In genomic region chr14:54424634-54425033, GRCm38 (mm10) we compare ENCODE assay signal across 22 mouse cellular contexts. TPM values are rescaled to one million over a fixed set of nuclear protein-coding genes. Genes with fewer than 3 reads are reported as not detected.
DNase-seq lines count a peak whose midpoint lies in the region; ATAC-seq and TF ChIP-seq lines count a peak whose summit lies in the region.
"Had no signal": no experiment of that assay in that cellular context is flagged by ENCODE, and none has a peak within 500 bp of the region (broad histone marks: within the 10 kb centered on the region; RNA-seq: fewer than 3 reads in every experiment).

No protein-coding gene starts in this region.

- H3K36me3 ChIP-seq in MEL (ENCODE audit: control insufficient read depth in 1 of 2, insufficient read depth in 2 of 2, low read length in 2 of 2), result peaks cover 0 to 37% of the 10 kb centered on the region in 2 experiments; a peak in 2 of 4 replicates
- H3K36me3 ChIP-seq in liver, embryonic 13.5 days, result peaks cover 14% of the 10 kb centered on the region
- peaks cover 4% of the 10 kb centered on the region for H3K36me3 ChIP-seq in liver, postnatal 0 days (replicated peaks; ENCODE audit: insufficient read depth, low read length)

- TF ChIP-seq RAD21 in MEL (IDR thresholded peaks at IDR 0.05; ENCODE audit: low read depth, low read length), result no peak

- H3K4me2 ChIP-seq in liver, embryonic 13.5 days, result peak overlapping the region; percentile 50
- H3K4me2 ChIP-seq in liver, postnatal 0 days (ENCODE audit: low read depth, low read length), result 0 out of 2 replicates have a peak overlapping the region, but pooled peaks have one; percentile 20
- H3K4me2 ChIP-seq: forebrain, embryonic 13.5 days; heart, embryonic 12.5 days; hindbrain, embryonic 14.5 days; intestine, embryonic 15.5 days had no signal

- ATAC-seq in liver, embryonic 13.5 days (ENCODE audit: low read depth), result peak; percentile 56
- ATAC-seq in liver, postnatal 0 days, result no peak
- ATAC-seq: activated CD4-positive, CD25-positive, alpha-beta regulatory T cell, adult 4 months; forebrain, embryonic 13.5 days; intestine, embryonic 15.5 days; Patski had no signal

- peaks cover 5 to 33% of the 10 kb centered on the region in 2 experiments; a peak in 3 of 4 replicates for H3K4me1 ChIP-seq in MEL (ENCODE audit: control insufficient read depth in 1 of 2, insufficient read depth in 2 of 2, low read length in 2 of 2)
- H3K4me1 ChIP-seq in liver, embryonic 13.5 days (replicated peaks), result peaks cover 58% of the 10 kb centered on the region
- peaks cover 43% of the 10 kb centered on the region for H3K4me1 ChIP-seq in liver, postnatal 0 days (ENCODE audit: insufficient read depth)

- peaks cover 25% of the 10 kb centered on the region for H3K79me2 ChIP-seq in MEL (ENCODE audit: control insufficient read depth, insufficient read depth, low read length, poor library complexity)

- peak overlapping the region; percentile 100 for H3K27ac ChIP-seq in MEL (ENCODE audit: control insufficient read depth, low read depth, low read length)
- peak overlapping the region; percentile 84 for H3K27ac ChIP-seq in liver, embryonic 13.5 days
- H3K27ac ChIP-seq in liver, postnatal 0 days (ENCODE audit: low read depth), result peak overlapping the region; percentile 70
- H3K27ac ChIP-seq: embryonic facial prominence, embryonic 10.5 days; forebrain, embryonic 13.5 days; hindbrain, embryonic 10.5 days; hindbrain, embryonic 14.5 days; intestine, embryonic 15.5 days had no signal

- WGBS in liver, embryonic 13.5 days (ENCODE audit: insufficient replicate concordance), result 9% methylated on average over 1 of the region's 1 CpGs
- WGBS in liver, postnatal 0 days (ENCODE audit: insufficient replicate concordance), result 48% methylated on average over 1 of the region's 1 CpGs

- TF ChIP-seq CTCF in MEL (IDR thresholded peaks at IDR 0.05 in 2 of 3, conservative IDR thresholded peaks at IDR 0.05 in 1 of 3; ENCODE audit: control insufficient read depth in 1 of 3, insufficient read depth in 1 of 3, low read depth in 2 of 3, low read length in 3 of 3, poor library complexity in 1 of 3, severe bottlenecking in 1 of 3), result no peak
- TF ChIP-seq CTCF in liver, postnatal 0 days (IDR thresholded peaks at IDR 0.05; ENCODE audit: low read depth), result no peak

- TF ChIP-seq POLR2A in MEL (IDR thresholded peaks at IDR 0.05; ENCODE audit: control insufficient read depth in 1 of 2, insufficient read depth in 1 of 2, low read depth in 1 of 2, low read length in 2 of 2, poor library complexity in 1 of 2), result peak in 1 of 2 experiments; percentile 46; a peak in 1 of 4 replicates

- DNase-seq in MEL (ENCODE audit: low read depth, low spot score), result peak; percentile 84
- DNase-seq in c-Kit-positive CD71-positive TER-119-positive erythroid progenitor cells, embryonic 14.5 days (ENCODE audit: low spot score), result peak; percentile 43
- no peak for DNase-seq in liver, embryonic 13.5 days
- no peak for DNase-seq in liver, postnatal 0 days
- DNase-seq in thymus, postnatal 10 days (ENCODE audit: low spot score in 2 of 2), result no peak
- no peak for DNase-seq in embryo, embryonic 10.5 days (ENCODE audit: low spot score)
- no peak for DNase-seq in gastrocnemius, adult 8-10 months (ENCODE audit: low spot score in 2 of 2)
- DNase-seq: adrenal gland, postnatal 14 days; cerebellum, adult 18-20 months; cerebellum, adult 9-11 months; cerebellum, postnatal 36 days; gastrocnemius, postnatal 14 days had no signal

- no peaks in the 10 kb centered on the region for H3K27me3 ChIP-seq in MEL (ENCODE audit: control insufficient read depth in 1 of 2, insufficient read depth in 2 of 2, low read length in 2 of 2)
- H3K27me3 ChIP-seq in liver, embryonic 13.5 days, result peaks cover 6% of the 10 kb centered on the region
- no peaks in the 10 kb centered on the region for H3K27me3 ChIP-seq in liver, postnatal 0 days (ENCODE audit: insufficient read depth, low read length)
- H3K27me3 ChIP-seq: forebrain, embryonic 13.5 days; heart, embryonic 12.5 days; intestine, embryonic 15.5 days; Patski had no signal

- peak overlapping the region; percentile 94 for H3K9ac ChIP-seq in MEL (ENCODE audit: control insufficient read depth, low read depth, low read length, poor library complexity, severe bottlenecking)
- peak overlapping the region; percentile 18; the same call in 1 of the 2 replicates for H3K9ac ChIP-seq in liver, embryonic 13.5 days
- no peak overlapping the region for H3K9ac ChIP-seq in liver, postnatal 0 days (replicated peaks)
- H3K9ac ChIP-seq: forebrain, embryonic 13.5 days; heart, embryonic 12.5 days; hindbrain, embryonic 14.5 days; intestine, embryonic 15.5 days had no signal

- H3K4me3 ChIP-seq in MEL (ENCODE audit: control insufficient read depth in 1 of 2, insufficient read depth in 1 of 2, low read depth in 2 of 2, low read length in 2 of 2), result peak overlapping the region; percentile 12 to 67; a peak in 3 of 4 replicates
- H3K4me3 ChIP-seq in liver, embryonic 13.5 days (replicated peaks), result 0 out of 2 replicates have a peak overlapping the region, but pooled peaks have one; percentile 18
- no peak overlapping the region for H3K4me3 ChIP-seq in liver, postnatal 0 days (ENCODE audit: low read depth, low read length)
- H3K4me3 ChIP-seq: embryonic facial prominence, embryonic 10.5 days; forebrain, embryonic 13.5 days; heart, embryonic 12.5 days; hindbrain, embryonic 10.5 days; intestine, embryonic 15.5 days had no signal

- H3K9me3 ChIP-seq in MEL (replicated peaks; ENCODE audit: insufficient read depth, low read length), result no peaks in the 10 kb centered on the region
- no peaks in the 10 kb centered on the region for H3K9me3 ChIP-seq in liver, embryonic 13.5 days (replicated peaks)
- no peaks in the 10 kb centered on the region for H3K9me3 ChIP-seq in liver, postnatal 0 days (ENCODE audit: low read length)
- H3K9me3 ChIP-seq: embryonic facial prominence, embryonic 10.5 days; forebrain, embryonic 13.5 days; hindbrain, embryonic 10.5 days; intestine, embryonic 15.5 days had no signal

- peak; percentile 95 to 97 for TF ChIP-seq EP300 in MEL (IDR thresholded peaks at IDR 0.05; ENCODE audit: low read depth in 1 of 2, low read length in 2 of 2)
- no peak for TF ChIP-seq EP300 in liver, postnatal 0 days (IDR thresholded peaks at IDR 0.05; ENCODE audit: low read depth)

TF ChIP-seq in MEL, 35 proteins besides CTCF, POLR2A, EP300 and RAD21 (continues in another document):
- peak; percentile 90 for TF ChIP-seq GATA1 (IDR thresholded peaks at IDR 0.05; ENCODE audit: low read depth, low read length)
- TF ChIP-seq HCFC1 (IDR thresholded peaks at IDR 0.05; ENCODE audit: low read depth, low read length), result 0 out of 2 replicates have a peak, but pooled peaks have one; percentile 30
- peak; percentile 37; the same call in 1 of the 2 replicates for TF ChIP-seq TAL1 (IDR thresholded peaks at IDR 0.05; ENCODE audit: low read length)
- TF ChIP-seq JUND (IDR thresholded peaks at IDR 0.05; ENCODE audit: low read depth, low read length), result peak; percentile 72; the same call in 1 of the 2 replicates
- TF ChIP-seq MAX (IDR thresholded peaks at IDR 0.05; ENCODE audit: low read length), result no peak
- peak; percentile 96 for TF ChIP-seq MYB (IDR thresholded peaks at IDR 0.05; ENCODE audit: low read depth, low read length)
- peak; percentile 71; the same call in 1 of the 2 replicates for TF ChIP-seq MYC (IDR thresholded peaks at IDR 0.05; ENCODE audit: low read depth, low read length)
- TF ChIP-seq ETS1 (IDR thresholded peaks at IDR 0.05; ENCODE audit: low read depth, low read length), result peak; percentile 90
- TF ChIP-seq TCF12 (IDR thresholded peaks at IDR 0.05; ENCODE audit: low read depth, low read length), result peak; percentile 92
- TF ChIP-seq SMC3 (IDR thresholded peaks at IDR 0.05; ENCODE audit: low read depth, low read length), result no peak

RNA-seq across cellular contexts. Expression of gene Mrpl52, which starts 2.1 kb away (rescaled TPM):
- 473 and 532 TPM in 2 replicates for total RNA-seq in MEL (2012; rRNA removed)
- polyA plus RNA-seq in MEL (2012; ENCODE audit: insufficient read depth in 1 of 2, insufficient read length in 2 of 2, low read depth in 1 of 2, low replicate concordance in 2 of 2, missing spikeins in 1 of 2), result 100 to 1,000 TPM in 1 of 2 experiments, not detected in 1; 469 TPM
- 244 and 265 TPM in 2 replicates for polyA plus RNA-seq in liver, embryonic 13.5 days (2015; fragmentation: Nextera tagmentation; extraction: Ambion mirVana)
- polyA plus RNA-seq in liver, postnatal 0 days (2015; fragmentation: Nextera tagmentation; extraction: Ambion mirVana), result 261 and 284 TPM in 2 replicates
- 100 to 1,000 TPM; 104 to 126 (median 117) TPM for total RNA-seq in gastrocnemius, adult 8-10 months (2022)

RNA-seq across cellular contexts. Expression of gene Mmp14, which starts 6.8 kb away (rescaled TPM):
- total RNA-seq in MEL (2012; rRNA removed), result 19.4 and 20.1 TPM in 2 replicates
- polyA plus RNA-seq in MEL (2012; ENCODE audit: insufficient read depth in 1 of 2, insufficient read length in 2 of 2, low read depth in 1 of 2, low replicate concordance in 2 of 2, missing spikeins in 1 of 2), result 10 to 100 TPM in 1 of 2 experiments, not detected in 1; 29.9 TPM
- 19.8 and 23.2 TPM in 2 replicates for polyA plus RNA-seq in liver, embryonic 13.5 days (2015; fragmentation: Nextera tagmentation; extraction: Ambion mirVana)
- polyA plus RNA-seq in liver, postnatal 0 days (2015; fragmentation: Nextera tagmentation; extraction: Ambion mirVana), result 38.1 and 39.8 TPM in 2 replicates
- total RNA-seq in gastrocnemius, adult 8-10 months (2022), result 1 to 10 TPM; 2.8 to 6.3 (median 3.7) TPM

RNA-seq across cellular contexts. Expression of gene Slc7a7, which starts 7.1 kb away (rescaled TPM):
- total RNA-seq in MEL (2012; rRNA removed), result 20.1 and 42.4 TPM in 2 replicates
- polyA plus RNA-seq in MEL (2012; ENCODE audit: insufficient read depth in 1 of 2, insufficient read length in 2 of 2, low read depth in 1 of 2, low replicate concordance in 2 of 2, missing spikeins in 1 of 2), result 10 to 100 TPM in 1 of 2 experiments, not detected in 1; 65.6 TPM
- polyA plus RNA-seq in liver, embryonic 13.5 days (2015; fragmentation: Nextera tagmentation; extraction: Ambion mirVana), result 8.6 and 10.3 TPM in 2 replicates
- 5.0 and 5.1 TPM in 2 replicates for polyA plus RNA-seq in liver, postnatal 0 days (2015; fragmentation: Nextera tagmentation; extraction: Ambion mirVana)
- 1 to 10 TPM in 2 of 4 experiments, under 1 TPM in 2; 0.46 to 1.9 (median 0.89) TPM for total RNA-seq in gastrocnemius, adult 8-10 months (2022)

RNA-seq across cellular contexts. Expression of gene Lrp10, which starts 39.3 kb away (rescaled TPM):
- total RNA-seq in MEL (2012; rRNA removed), result 53.6 and 55.4 TPM in 2 replicates
- 100 to 1,000 TPM in 1 of 2 experiments, not detected in 1; 110 TPM for polyA plus RNA-seq in MEL (2012; ENCODE audit: insufficient read depth in 1 of 2, insufficient read length in 2 of 2, low read depth in 1 of 2, low replicate concordance in 2 of 2, missing spikeins in 1 of 2)
- 18.4 and 21.2 TPM in 2 replicates for polyA plus RNA-seq in liver, embryonic 13.5 days (2015; fragmentation: Nextera tagmentation; extraction: Ambion mirVana)
- 20.9 and 25.3 TPM in 2 replicates for polyA plus RNA-seq in liver, postnatal 0 days (2015; fragmentation: Nextera tagmentation; extraction: Ambion mirVana)
- total RNA-seq in gastrocnemius, adult 8-10 months (2022), result 10 to 100 TPM; 23.5 to 34.0 (median 29.5) TPM

RNA-seq across cellular contexts. Expression of gene Rem2, which starts 51.3 kb away (rescaled TPM):
- total RNA-seq in MEL (2012; rRNA removed), result 28.6 and 38.8 TPM in 2 replicates
- polyA plus RNA-seq in MEL (2012; ENCODE audit: insufficient read depth in 1 of 2, insufficient read length in 2 of 2, low read depth in 1 of 2, low replicate concordance in 2 of 2, missing spikeins in 1 of 2), result 1 to 10 TPM in 1 of 2 experiments, not detected in 1; 4.8 TPM
- 0.06 and 0.12 TPM in 2 replicates for polyA plus RNA-seq in liver, embryonic 13.5 days (2015; fragmentation: Nextera tagmentation; extraction: Ambion mirVana)
- polyA plus RNA-seq in liver, postnatal 0 days (2015; fragmentation: Nextera tagmentation; extraction: Ambion mirVana), result 0.66 and 0.87 TPM in 2 replicates
- not detected for total RNA-seq in gastrocnemius, adult 8-10 months (2022)
- total RNA-seq: gastrocnemius, postnatal 14 days; heart, adult 8-10 months; heart, postnatal 25 days had no signal

Comparison
In these comparisons a context has a peak if more than half of its experiments do, and no peak if none do; other contexts are left out.
1. DNase-seq: peak in MEL (single experiment) and c-Kit-positive CD71-positive TER-119-positive erythroid progenitor cells, embryonic 14.5 days (single experiment); none in liver, embryonic 13.5 days (single experiment), liver, postnatal 0 days (single experiment), thymus, postnatal 10 days (0 of 2), embryo, embryonic 10.5 days (single experiment) and gastrocnemius, adult 8-10 months (0 of 2).
2. Peak in every context shown above with its lines, with median percentiles within 50 percentile points of each other: H3K27ac ChIP-seq.